Mouse (Mus musculus): ENCODE data around the gene Zfp866. TPM values are rescaled to one million over a fixed set of nuclear protein-coding genes. Genes with fewer than 3 reads are reported as not detected.

Zfp866 gene
- polyA plus RNA-seq, 1 experiment from 2014 or later, result 47.1 TPM

DNA sequence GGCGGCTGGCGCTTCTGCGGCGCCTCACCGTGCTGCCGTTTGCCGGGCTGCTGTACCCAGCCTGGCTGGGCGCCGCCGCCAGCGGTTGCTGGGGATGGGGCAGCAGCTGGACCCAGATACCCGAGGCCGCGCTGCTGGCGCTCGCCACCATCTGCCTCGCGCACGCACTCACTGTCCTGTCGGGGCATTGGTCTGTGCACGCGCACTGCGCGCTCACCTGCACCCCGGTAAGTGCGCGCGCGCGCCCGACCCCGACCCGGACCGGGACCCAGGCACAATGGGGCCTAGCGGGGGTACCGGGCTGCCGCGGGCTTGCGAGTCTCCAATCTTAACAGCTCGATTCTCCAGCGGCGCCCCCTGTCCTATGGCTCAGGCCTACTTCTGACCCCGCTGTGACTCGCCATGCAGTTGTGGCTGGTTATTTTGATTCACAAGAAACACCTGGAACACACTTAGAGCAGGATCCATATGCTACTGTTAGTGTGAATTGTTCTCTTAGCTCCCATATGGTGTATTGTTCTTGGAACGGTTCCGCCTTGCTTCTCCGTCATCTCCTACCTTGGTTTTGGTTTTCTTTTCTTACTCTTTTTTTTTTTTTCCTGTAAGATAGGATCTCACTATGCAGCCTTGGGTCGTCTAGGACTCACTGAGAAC is 564 bp upstream of the Zfp866 start:
- WGBS, result under 1% methylated on average over 44 of the region's 48 CpGs
- Histone ChIP-seq H3K36me3 (ENCODE audit: control insufficient read depth, insufficient read depth, low read length) (peaks cover 12% of the 10 kb centered on the region; the same call in 1 of the 2 replicates), H3K4me3 (ENCODE audit: low read depth, low read length) (peak overlapping the region; percentile 97), H3K9me3 (ENCODE audit: control insufficient read depth, low read length) (no peaks in the 10 kb centered on the region), H3K9ac (replicated peaks; ENCODE audit: low read depth, low read length) (peak overlapping the region; percentile 89), H3K27me3 (ENCODE audit: control insufficient read depth, insufficient read depth, low read length) (no peaks in the 10 kb centered on the region), H3K4me2 (ENCODE audit: low read depth, low read length) (peak overlapping the region; percentile 90), H3K27ac (ENCODE audit: low read depth, low read length) (peak overlapping the region; percentile 63), H3K4me1 (ENCODE audit: control insufficient read depth, insufficient read depth, low read length) (peaks cover 13% of the 10 kb centered on the region)
- ATAC-seq (ENCODE audit: low read depth), result peak; percentile 78

DNA sequence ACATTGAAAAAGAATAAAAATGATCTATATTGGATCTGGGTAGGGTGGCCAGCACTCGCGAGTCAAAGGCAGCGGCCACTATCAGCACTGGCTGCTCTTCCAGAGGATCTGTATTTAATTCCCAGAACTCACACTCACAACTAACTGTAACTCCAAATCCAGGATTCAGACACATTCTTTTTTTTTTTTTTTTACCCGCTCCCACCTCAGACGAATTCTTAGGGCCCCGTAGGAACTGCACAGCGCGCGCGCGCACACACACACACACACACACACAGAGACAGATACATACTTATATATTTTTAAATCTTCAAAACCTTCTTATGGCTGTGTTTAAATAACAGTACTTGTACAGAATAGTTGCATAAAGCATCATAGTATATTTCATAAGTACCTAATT is 614 bp downstream of the Zfp866 start:
- Histone ChIP-seq H3K27me3 (ENCODE audit: control insufficient read depth, insufficient read depth, low read length) (no peaks in the 10 kb centered on the region), H3K4me2 (ENCODE audit: low read depth, low read length) (peak overlapping the region; percentile 90), H3K9ac (replicated peaks; ENCODE audit: low read depth, low read length) (peak overlapping the region; percentile 89), H3K4me3 (ENCODE audit: low read depth, low read length) (peak overlapping the region; percentile 97), H3K36me3 (ENCODE audit: control insufficient read depth, insufficient read depth, low read length) (peaks cover 4% of the 10 kb centered on the region; the same call in 1 of the 2 replicates), H3K27ac (ENCODE audit: low read depth, low read length) (peak overlapping the region; percentile 63; the same call in 1 of the 2 replicates), H3K9me3 (ENCODE audit: control insufficient read depth, low read length) (no peaks in the 10 kb centered on the region), H3K4me1 (ENCODE audit: control insufficient read depth, insufficient read depth, low read length) (peaks cover 13% of the 10 kb centered on the region)
- ATAC-seq (ENCODE audit: low read depth), result peak; percentile 16; the same call in 1 of the 2 replicates
- WGBS, result 26% methylated on average over 11 of the region's 11 CpGs

DNA sequence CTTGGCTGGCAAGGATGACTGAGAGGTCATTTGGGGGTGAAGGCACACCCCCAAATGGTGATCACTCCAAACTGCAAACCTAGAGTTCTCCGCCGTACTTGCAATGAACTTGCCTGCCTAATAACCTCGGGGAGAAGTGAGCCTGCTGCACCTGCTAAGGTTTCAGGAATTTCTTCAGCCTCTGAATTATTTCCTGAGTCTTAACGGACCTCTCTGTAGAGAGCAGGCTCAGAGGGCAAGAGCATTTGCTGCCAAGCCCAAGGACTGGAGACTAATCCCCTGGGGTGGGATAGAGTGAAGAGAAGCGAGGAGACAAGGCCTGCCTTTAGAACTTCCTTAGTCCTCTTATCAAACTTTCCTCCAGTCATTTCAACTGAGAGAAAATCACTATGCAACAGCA is 1.2 kb downstream of the Zfp866 start:
- no peak for ATAC-seq (ENCODE audit: low read depth)
- Histone ChIP-seq H3K4me2 (ENCODE audit: low read depth, low read length) (peak overlapping the region; percentile 90; the same call in 1 of the 2 replicates), H3K4me3 (ENCODE audit: low read depth, low read length) (no peak overlapping the region), H3K27ac (ENCODE audit: low read depth, low read length) (no peak overlapping the region), H3K9ac (replicated peaks; ENCODE audit: low read depth, low read length) (no peak overlapping the region), H3K36me3 (ENCODE audit: control insufficient read depth, insufficient read depth, low read length) (no peaks in the 10 kb centered on the region; the same call in 1 of the 2 replicates), H3K9me3 (ENCODE audit: control insufficient read depth, low read length) (no peaks in the 10 kb centered on the region), H3K27me3 (ENCODE audit: control insufficient read depth, insufficient read depth, low read length) (no peaks in the 10 kb centered on the region), H3K4me1 (ENCODE audit: control insufficient read depth, insufficient read depth, low read length) (peaks cover 13% of the 10 kb centered on the region)
- 81% methylated on average over 5 of the region's 5 CpGs for WGBS

DNA sequence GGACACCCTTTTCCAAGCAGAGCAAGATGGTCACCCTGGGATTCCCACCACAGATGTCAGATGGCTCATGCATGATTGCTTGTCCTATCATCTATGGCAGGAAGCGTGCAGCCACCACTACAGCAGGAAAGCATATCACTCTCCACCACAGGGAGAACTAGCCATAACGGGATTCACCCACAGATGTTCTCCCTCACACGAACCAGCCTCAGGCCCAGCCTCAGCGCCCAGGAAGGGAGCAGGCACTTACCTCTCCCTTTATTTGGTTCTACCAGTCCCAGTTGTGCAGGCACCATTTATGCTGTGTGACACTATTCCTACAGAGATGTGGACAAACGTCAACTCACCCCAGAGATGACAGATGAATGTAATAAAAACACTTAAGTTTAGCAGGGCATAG is 1.9 kb downstream of the Zfp866 start:
- Histone ChIP-seq H3K4me2 (ENCODE audit: low read depth, low read length) (no peak overlapping the region), H3K4me1 (ENCODE audit: control insufficient read depth, insufficient read depth, low read length) (peaks cover 13% of the 10 kb centered on the region), H3K27ac (ENCODE audit: low read depth, low read length) (no peak overlapping the region), H3K27me3 (ENCODE audit: control insufficient read depth, insufficient read depth, low read length) (no peaks in the 10 kb centered on the region), H3K9me3 (ENCODE audit: control insufficient read depth, low read length) (no peaks in the 10 kb centered on the region), H3K4me3 (ENCODE audit: low read depth, low read length) (no peak overlapping the region), H3K36me3 (ENCODE audit: control insufficient read depth, insufficient read depth, low read length) (no peaks in the 10 kb centered on the region; the same call in 1 of the 2 replicates), H3K9ac (replicated peaks; ENCODE audit: low read depth, low read length) (no peak overlapping the region)
- 92% methylated on average over 5 of the region's 5 CpGs for WGBS
- ATAC-seq (ENCODE audit: low read depth), result no peak

DNA sequence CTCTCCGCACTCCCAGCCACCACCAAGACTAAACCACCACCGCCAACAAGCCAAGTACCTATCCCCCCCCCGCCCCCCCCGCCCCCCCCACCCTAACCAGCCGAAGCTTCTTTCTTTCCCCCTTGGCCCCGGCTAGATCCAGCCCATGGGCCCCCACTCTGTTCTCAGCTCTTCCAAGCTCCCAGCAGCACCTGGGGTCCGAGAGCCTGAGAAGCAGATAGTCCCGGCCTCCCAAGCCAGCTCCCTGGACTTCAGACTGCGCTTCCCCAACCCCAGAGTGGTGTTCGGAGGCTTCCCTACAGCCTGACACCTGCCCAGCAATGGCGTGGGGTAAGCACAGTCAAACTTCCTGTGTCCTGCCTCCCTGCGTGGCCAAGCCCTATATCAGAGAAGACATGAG is 13.9 kb downstream of the Zfp866 start:
- Histone ChIP-seq H3K36me3 (ENCODE audit: control insufficient read depth, insufficient read depth, low read length) (no peaks in the 10 kb centered on the region), H3K4me1 (ENCODE audit: control insufficient read depth, insufficient read depth, low read length) (peaks cover 14% of the 10 kb centered on the region), H3K9me3 (ENCODE audit: control insufficient read depth, low read length) (no peaks in the 10 kb centered on the region), H3K4me3 (ENCODE audit: low read depth, low read length) (no peak overlapping the region), H3K9ac (replicated peaks; ENCODE audit: low read depth, low read length) (no peak overlapping the region), H3K27me3 (ENCODE audit: control insufficient read depth, insufficient read depth, low read length) (no peaks in the 10 kb centered on the region), H3K27ac (ENCODE audit: low read depth, low read length) (no peak overlapping the region), H3K4me2 (ENCODE audit: low read depth, low read length) (no peak overlapping the region)
- 74% methylated on average over 10 of the region's 12 CpGs for WGBS
- no peak for ATAC-seq (ENCODE audit: low read depth)

DNA sequence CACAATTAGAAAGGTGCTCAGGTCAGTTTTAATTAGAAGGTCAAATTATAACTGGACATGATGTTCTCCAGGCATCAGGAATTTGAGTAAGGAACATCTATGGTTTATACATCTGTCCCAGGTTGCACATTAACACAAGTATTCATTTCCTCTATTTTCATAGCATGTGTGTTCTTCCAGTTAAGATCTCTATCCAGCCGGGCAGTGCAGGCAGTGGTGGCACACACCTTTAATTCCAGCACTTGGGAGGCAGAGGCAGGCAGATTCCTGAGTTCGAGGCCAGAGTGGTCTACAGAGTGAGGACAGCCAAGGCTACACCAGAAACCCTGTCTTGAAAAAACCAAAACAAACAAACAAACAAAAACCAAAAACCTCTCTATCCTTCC is 15.8 kb downstream of the Zfp866 start:
- peak overlapping the region; percentile 75 for H3K4me3 ChIP-seq (ENCODE audit: low read depth, low read length)
- no peaks in the 10 kb centered on the region for H3K36me3 ChIP-seq (ENCODE audit: control insufficient read depth, insufficient read depth, low read length)
- ATAC-seq (ENCODE audit: low read depth), result peak; percentile 9
- no peak overlapping the region for H3K9ac ChIP-seq (replicated peaks; ENCODE audit: low read depth, low read length)
- no peaks in the 10 kb centered on the region for H3K27me3 ChIP-seq (ENCODE audit: control insufficient read depth, insufficient read depth, low read length)
- no peaks in the 10 kb centered on the region for H3K9me3 ChIP-seq (ENCODE audit: control insufficient read depth, low read length)
- H3K27ac ChIP-seq (ENCODE audit: low read depth, low read length), result peak overlapping the region; percentile 99; the same call in 1 of the 2 replicates
- peak overlapping the region; percentile 38 for H3K4me2 ChIP-seq (ENCODE audit: low read depth, low read length)
- peaks cover 18% of the 10 kb centered on the region for H3K4me1 ChIP-seq (ENCODE audit: control insufficient read depth, insufficient read depth, low read length)
- 62% methylated on average over 2 of the region's 2 CpGs for WGBS

DNA sequence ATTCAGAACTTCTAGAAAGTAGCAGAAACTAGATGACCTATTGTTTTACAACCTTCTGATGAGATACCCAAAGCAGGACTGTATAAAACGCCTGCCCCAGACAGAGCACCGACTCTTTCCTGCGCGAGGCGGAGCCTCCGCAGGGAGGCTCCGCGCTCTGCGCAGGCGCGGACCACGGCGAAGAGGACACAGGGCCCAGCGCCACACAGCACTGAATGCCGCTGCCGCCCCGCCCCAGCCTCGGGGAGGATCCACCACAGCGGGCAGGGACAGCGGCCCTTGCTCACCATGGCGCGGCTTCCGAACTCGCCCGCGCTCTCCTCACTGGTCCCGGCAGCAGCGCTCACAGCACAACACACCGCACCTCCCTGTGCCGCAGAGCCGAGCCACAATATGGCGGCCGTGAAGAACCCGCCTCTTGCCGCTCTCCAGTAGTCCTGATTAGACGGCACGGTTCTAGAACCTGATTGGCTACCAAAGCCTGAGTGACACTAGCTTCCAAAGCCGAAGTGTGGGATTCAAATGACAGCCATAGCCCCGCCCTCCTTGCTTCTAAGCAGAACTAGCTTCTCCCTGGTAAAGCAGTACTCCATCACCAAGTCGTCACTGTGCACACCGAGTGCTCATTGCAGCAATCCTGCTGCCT is 16.4 kb downstream of the Zfp866 start, which contains the start of gene Gm20422:
Gene Gm20422, minus strand, starts transcription at position 384 of the 646 bp plus-strand sequence.
- H3K4me2 ChIP-seq (ENCODE audit: low read depth, low read length), result peak within 1 kb of the TSS; percentile 47
- under 1% methylated on average over 41 of the region's 41 CpGs for WGBS
- H3K27me3 ChIP-seq (ENCODE audit: control insufficient read depth, insufficient read depth, low read length), result no peaks in the 10 kb centered on the region
- H3K4me1 ChIP-seq (ENCODE audit: control insufficient read depth, insufficient read depth, low read length), result peaks cover 18% of the 10 kb centered on the region
- ATAC-seq (ENCODE audit: low read depth), result peak; percentile 100
- H3K27ac ChIP-seq (ENCODE audit: low read depth, low read length), result peak within 1 kb of the TSS; percentile 99
- no peaks in the 10 kb centered on the region for H3K9me3 ChIP-seq (ENCODE audit: control insufficient read depth, low read length)
- H3K4me3 ChIP-seq (ENCODE audit: low read depth, low read length), result peak within 1 kb of the TSS; percentile 75
- H3K9ac ChIP-seq (replicated peaks; ENCODE audit: low read depth, low read length), result peak within 1 kb of the TSS; percentile 83
- H3K36me3 ChIP-seq (ENCODE audit: control insufficient read depth, insufficient read depth, low read length), result no peaks in the 10 kb centered on the region

DNA sequence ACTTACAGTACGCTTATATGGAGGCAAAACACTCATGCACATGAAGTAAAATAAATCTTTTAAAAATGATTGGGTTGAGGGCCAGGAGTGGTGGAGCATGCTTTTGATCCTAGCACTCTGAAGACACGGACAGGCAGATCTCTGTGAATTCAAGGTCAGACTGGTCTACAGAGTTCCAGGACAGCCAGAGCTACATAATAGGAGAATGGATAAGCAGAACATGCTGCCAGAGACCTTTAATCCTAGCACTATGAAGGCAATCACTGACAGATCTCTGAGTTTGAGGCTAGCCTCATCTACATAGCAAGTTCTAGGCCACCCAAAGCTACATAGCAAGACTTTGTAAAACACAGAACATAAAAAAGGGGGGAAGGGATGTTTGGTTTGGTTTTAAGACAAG is 18.9 kb downstream of the Zfp866 start:
- Histone ChIP-seq H3K4me2 (ENCODE audit: low read depth, low read length) (peak overlapping the region; percentile 7; the same call in 1 of the 2 replicates), H3K4me1 (ENCODE audit: control insufficient read depth, insufficient read depth, low read length) (peaks cover 18% of the 10 kb centered on the region), H3K9me3 (ENCODE audit: control insufficient read depth, low read length) (no peaks in the 10 kb centered on the region), H3K27me3 (ENCODE audit: control insufficient read depth, insufficient read depth, low read length) (no peaks in the 10 kb centered on the region), H3K36me3 (ENCODE audit: control insufficient read depth, insufficient read depth, low read length) (peaks cover 15% of the 10 kb centered on the region; the same call in 1 of the 2 replicates), H3K27ac (ENCODE audit: low read depth, low read length) (no peak overlapping the region), H3K4me3 (ENCODE audit: low read depth, low read length) (no peak overlapping the region), H3K9ac (replicated peaks; ENCODE audit: low read depth, low read length) (no peak overlapping the region)
- WGBS, result 87% methylated on average over 2 of the region's 2 CpGs
- no peak for ATAC-seq (ENCODE audit: low read depth)

DNA sequence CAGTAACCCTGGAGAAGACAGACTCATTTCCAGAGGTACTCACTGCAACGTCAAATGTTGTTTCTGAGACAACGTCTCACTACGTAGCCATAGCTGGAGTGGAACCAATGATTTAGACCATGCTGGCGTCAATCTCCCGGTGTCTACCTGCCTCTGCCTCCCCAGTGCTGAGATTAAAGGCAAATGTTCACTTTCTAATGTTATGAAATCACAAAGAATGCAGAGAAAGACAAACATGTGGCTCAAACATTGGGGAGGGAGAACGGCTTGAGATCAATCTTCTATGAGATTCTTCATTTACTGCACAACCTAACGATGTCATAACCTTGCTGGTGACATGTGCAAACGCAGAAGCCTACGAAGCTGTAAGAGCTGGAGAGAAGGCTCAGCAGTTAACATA is 19.8 kb downstream of the Zfp866 start:
- Histone ChIP-seq H3K36me3 (ENCODE audit: control insufficient read depth, insufficient read depth, low read length) (peaks cover 23% of the 10 kb centered on the region), H3K9ac (replicated peaks; ENCODE audit: low read depth, low read length) (no peak overlapping the region), H3K27me3 (ENCODE audit: control insufficient read depth, insufficient read depth, low read length) (no peaks in the 10 kb centered on the region), H3K9me3 (ENCODE audit: control insufficient read depth, low read length) (0 out of 2 replicates have a peak, but pooled peaks cover 3% of the 10 kb centered on the region), H3K4me2 (ENCODE audit: low read depth, low read length) (no peak overlapping the region), H3K27ac (ENCODE audit: low read depth, low read length) (no peak overlapping the region), H3K4me3 (ENCODE audit: low read depth, low read length) (no peak overlapping the region), H3K4me1 (ENCODE audit: control insufficient read depth, insufficient read depth, low read length) (peaks cover 18% of the 10 kb centered on the region)
- no peak for ATAC-seq (ENCODE audit: low read depth)
- 87% methylated on average over 9 of the region's 9 CpGs for WGBS

All from neural tube, embryonic 14.5 days (tissue).